Mouse (Mus musculus): ENCODE measurements around the gene Npr2.

DNA sequence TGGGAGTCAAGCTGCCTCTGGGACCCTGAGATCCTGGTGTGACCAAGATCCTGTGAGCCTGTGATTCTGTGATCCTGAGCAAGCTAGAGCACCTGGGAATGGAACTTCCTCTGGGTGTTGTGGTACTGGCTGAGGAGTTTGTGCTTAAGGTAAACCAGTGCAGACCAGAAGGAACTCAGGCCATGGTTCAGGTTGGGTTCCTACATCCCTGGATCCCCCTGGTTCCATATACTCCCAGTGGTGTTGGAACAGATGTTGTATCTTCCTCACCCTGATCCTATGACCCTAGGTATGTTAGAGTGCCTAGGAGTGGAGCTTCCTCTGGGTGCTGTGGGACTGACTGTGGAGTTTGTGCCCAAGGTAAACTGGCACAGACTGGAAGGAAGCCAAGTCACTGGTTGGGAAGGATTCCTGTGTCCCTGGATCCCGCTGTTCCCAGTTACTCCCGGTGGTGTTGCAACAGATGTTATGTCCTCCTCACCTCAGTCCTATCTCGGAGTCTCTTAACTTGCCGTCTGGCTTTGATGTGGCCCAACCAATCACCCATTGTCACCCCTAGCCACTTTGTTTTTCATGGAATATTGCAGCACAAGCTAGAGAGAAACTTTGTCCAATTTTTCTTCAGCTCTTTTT, 11.5 kb upstream of the Npr2 start:
- no peak for TF ChIP-seq CTCF (IDR thresholded peaks at IDR 0.05)
- TF ChIP-seq POLR2A (IDR thresholded peaks at IDR 0.05; ENCODE audit: insufficient read depth, low read depth, low read length): no peak
